Mouse (Mus musculus) forebrain, embryonic 13.5 days (tissue): ENCODE measurements around the gene Acot7. TPM values are rescaled to one million over a fixed set of nuclear protein-coding genes. Genes with fewer than 3 reads are reported as not detected.

Experiments used
- ATAC-seq: fragments of 200-750 bp; cut with Nextera tagmentation; 2 replicates; pipeline ENCODE4 v1.8.0; 2017
- H3K27ac ChIP-seq: fragments of 300-500 bp; sonication (generic); 2 replicates; pipeline ENCODE4 v1.5.1; 2015; ENCODE audit warnings: inconsistent platforms, mild to moderate bottlenecking, moderate library complexity
- H3K27me3 ChIP-seq: fragments of 300-500 bp; sonication (generic); 2 replicates; pipeline ENCODE4 v1.6.1; 2015; ENCODE audit warnings: mild to moderate bottlenecking, inconsistent platforms
- H3K36me3 ChIP-seq: fragments of 300-500 bp; sonication (generic); 2 replicates; pipeline ENCODE4 v1.6.1; 2015; ENCODE audit warnings: mild to moderate bottlenecking, inconsistent platforms; ENCODE audit not compliant: poor library complexity, severe bottlenecking
- H3K4me1 ChIP-seq: fragments of 300-500 bp; sonication (generic); 2 replicates; pipeline ENCODE4 v1.6.1; 2015; ENCODE audit warnings: inconsistent platforms
- H3K4me2 ChIP-seq: fragments of 300-500 bp; sonication (generic); 2 replicates; pipeline ENCODE4 v1.6.1; 2015; ENCODE audit warnings: inconsistent platforms, mild to moderate bottlenecking, moderate library complexity
- H3K4me3 ChIP-seq: fragments of 300-500 bp; sonication (generic); 2 replicates; pipeline ENCODE4 v1.5.1; 2015; ENCODE audit warnings: mild to moderate bottlenecking, inconsistent platforms
- H3K9ac ChIP-seq: fragments of 300-500 bp; sonication (generic); 2 replicates; pipeline ENCODE4 v1.6.1; 2015; ENCODE audit warnings: mild to moderate bottlenecking, inconsistent platforms
- H3K9me3 ChIP-seq: fragments of 300-500 bp; sonication (generic); replicated peaks from 2 replicates; pipeline ENCODE4 v1.6.1; 2016; ENCODE audit warnings: inconsistent platforms
- WGBS: fragments of 180-500 bp; shearing (Covaris S2); methylation state at CpG from one replicate; pipeline ENCODE4 v1.1.7; 2015; 5-methylcytosine and 5-hydroxymethylcytosine counted together
- polyA plus RNA-seq: library from polyadenylated mRNA; unstranded; fragments of >200 nt; fragmentation: Nextera tagmentation; extraction: Ambion mirVana; gene quantifications from 2 replicates; pipeline ENCODE4 v1.2.1, GENCODE M21; 2015

Gene Acot7
- polyA plus RNA-seq, 1 experiment from 2014 or later: 126 TPM

GRCm38 (mm10) chr4:152199617-152200016 is 21.7 kb downstream of the Acot7 start:
- H3K27me3 ChIP-seq: no peaks in the 10 kb centered on the region
- 88% methylated on average over 1 of the region's 1 CpGs for WGBS
- no peak overlapping the region for H3K4me3 ChIP-seq
- peaks cover 12% of the 10 kb centered on the region; the same call in 1 of the 2 replicates for H3K4me1 ChIP-seq
- H3K36me3 ChIP-seq: no peaks in the 10 kb centered on the region
- H3K27ac ChIP-seq: no peak overlapping the region
- H3K9me3 ChIP-seq: no peaks in the 10 kb centered on the region
- ATAC-seq: no peak
- no peak overlapping the region for H3K4me2 ChIP-seq
- no peak overlapping the region for H3K9ac ChIP-seq

GRCm38 (mm10) chr4:152201492-152201891 is 23.6 kb downstream of the Acot7 start:
- Histone ChIP-seq H3K27me3 (no peaks in the 10 kb centered on the region), H3K36me3 (no peaks in the 10 kb centered on the region), H3K4me1 (peaks cover 12% of the 10 kb centered on the region; the same call in 1 of the 2 replicates), H3K9ac (no peak overlapping the region), H3K9me3 (no peaks in the 10 kb centered on the region), H3K4me3 (no peak overlapping the region), H3K4me2 (no peak overlapping the region), H3K27ac (no peak overlapping the region)
- ATAC-seq: no peak
- 84% methylated on average over 6 of the region's 6 CpGs for WGBS

- H3K9me3 ChIP-seq: no peaks in the 10 kb centered on the region
- 78% methylated on average over 1 of the region's 1 CpGs for WGBS
- 0 out of 2 replicates have a peak, but pooled peaks cover 3% of the 10 kb centered on the region for H3K36me3 ChIP-seq
- no peak overlapping the region for H3K4me3 ChIP-seq
- H3K27me3 ChIP-seq: no peaks in the 10 kb centered on the region
- H3K4me2 ChIP-seq: no peak overlapping the region
- peaks cover 12% of the 10 kb centered on the region; the same call in 1 of the 2 replicates for H3K4me1 ChIP-seq
- no peak for ATAC-seq
- no peak overlapping the region for H3K27ac ChIP-seq
- H3K9ac ChIP-seq: no peak overlapping the region
These were observed 24.5 kb downstream of the Acot7 start for GRCm38 (mm10) chr4:152202418-152202817.

GRCm38 (mm10) chr4:152202905-152203304 is 25.0 kb downstream of the Acot7 start:
- peaks cover 12% of the 10 kb centered on the region; the same call in 1 of the 2 replicates for H3K4me1 ChIP-seq
- H3K4me3 ChIP-seq: no peak overlapping the region
- WGBS: 90% methylated on average over 3 of the region's 3 CpGs
- H3K27me3 ChIP-seq: no peaks in the 10 kb centered on the region
- 0 out of 2 replicates have a peak, but pooled peaks cover 3% of the 10 kb centered on the region for H3K36me3 ChIP-seq
- no peak overlapping the region for H3K9ac ChIP-seq
- no peak overlapping the region for H3K27ac ChIP-seq
- H3K4me2 ChIP-seq: no peak overlapping the region
- ATAC-seq: no peak
- no peaks in the 10 kb centered on the region for H3K9me3 ChIP-seq

GRCm38 (mm10) chr4:152204663-152205062 is 26.7 kb downstream of the Acot7 start:
- no peak overlapping the region for H3K27ac ChIP-seq
- WGBS: 94% methylated on average over 6 of the region's 6 CpGs
- no peak for ATAC-seq

GRCm38 (mm10) chr4:152206199-152206598 is 28.3 kb downstream of the Acot7 start:
- Histone ChIP-seq H3K27ac (no peak overlapping the region), H3K36me3 (0 out of 2 replicates have a peak, but pooled peaks cover 3% of the 10 kb centered on the region), H3K27me3 (no peaks in the 10 kb centered on the region), H3K9me3 (no peaks in the 10 kb centered on the region), H3K4me2 (no peak overlapping the region), H3K9ac (no peak overlapping the region), H3K4me1 (peaks cover 12% of the 10 kb centered on the region; the same call in 1 of the 2 replicates), H3K4me3 (no peak overlapping the region)
- no peak for ATAC-seq
- 60% methylated on average over 6 of the region's 6 CpGs for WGBS

More at GRCm38 (mm10) chr4:152204663-152205062, 26.7 kb downstream of the Acot7 start:
- no peaks in the 10 kb centered on the region for H3K9me3 ChIP-seq
- 0 out of 2 replicates have a peak, but pooled peaks cover 3% of the 10 kb centered on the region for H3K36me3 ChIP-seq
- no peak overlapping the region for H3K4me3 ChIP-seq
- H3K9ac ChIP-seq: no peak overlapping the region
- no peak overlapping the region for H3K4me2 ChIP-seq
- peaks cover 12% of the 10 kb centered on the region; the same call in 1 of the 2 replicates for H3K4me1 ChIP-seq
- no peaks in the 10 kb centered on the region for H3K27me3 ChIP-seq

- Histone ChIP-seq H3K9ac (no peak overlapping the region), H3K4me2 (no peak overlapping the region), H3K4me3 (no peak overlapping the region), H3K9me3 (no peaks in the 10 kb centered on the region), H3K27ac (no peak overlapping the region), H3K4me1 (peaks cover 4% of the 10 kb centered on the region; the same call in 1 of the 2 replicates), H3K27me3 (no peaks in the 10 kb centered on the region), H3K36me3 (0 out of 2 replicates have a peak, but pooled peaks cover 3% of the 10 kb centered on the region)
- no peak for ATAC-seq
- 80% methylated on average over 4 of the region's 4 CpGs for WGBS
These were observed 31.7 kb downstream of the Acot7 start for GRCm38 (mm10) chr4:152209623-152210022.

GRCm38 (mm10) chr4:152212091-152212505 is 34.2 kb downstream of the Acot7 start:
- no peak overlapping the region for H3K9ac ChIP-seq
- peaks cover 2% of the 10 kb centered on the region; the same call in 1 of the 2 replicates for H3K27me3 ChIP-seq
- no peaks in the 10 kb centered on the region for H3K36me3 ChIP-seq
- no peak overlapping the region for H3K27ac ChIP-seq
- peaks cover 4% of the 10 kb centered on the region; the same call in 1 of the 2 replicates for H3K4me1 ChIP-seq
- no peak overlapping the region for H3K4me3 ChIP-seq
- no peak overlapping the region for H3K4me2 ChIP-seq
- 74% methylated on average over 6 of the region's 6 CpGs for WGBS
- no peak for ATAC-seq
- H3K9me3 ChIP-seq: no peaks in the 10 kb centered on the region

GRCm38 (mm10) chr4:152212531-152212930 is 34.6 kb downstream of the Acot7 start:
- Histone ChIP-seq H3K4me2 (no peak overlapping the region), H3K9ac (no peak overlapping the region), H3K4me3 (no peak overlapping the region), H3K27me3 (peaks cover 2% of the 10 kb centered on the region; the same call in 1 of the 2 replicates), H3K27ac (no peak overlapping the region), H3K9me3 (no peaks in the 10 kb centered on the region), H3K36me3 (no peaks in the 10 kb centered on the region), H3K4me1 (peaks cover 4% of the 10 kb centered on the region; the same call in 1 of the 2 replicates)
- 41% methylated on average over 5 of the region's 5 CpGs for WGBS
- peak; percentile 41 for ATAC-seq

- Histone ChIP-seq H3K4me3 (no peak overlapping the region), H3K36me3 (peaks cover 3% of the 10 kb centered on the region; the same call in 1 of the 2 replicates), H3K27ac (no peak overlapping the region), H3K4me1 (peaks cover 4% of the 10 kb centered on the region; the same call in 1 of the 2 replicates), H3K9ac (no peak overlapping the region), H3K9me3 (no peaks in the 10 kb centered on the region), H3K4me2 (no peak overlapping the region), H3K27me3 (peaks cover 2% of the 10 kb centered on the region; the same call in 1 of the 2 replicates)
- 73% methylated on average over 10 of the region's 11 CpGs for WGBS
- ATAC-seq: no peak
These were observed 35.0 kb downstream of the Acot7 start for GRCm38 (mm10) chr4:152212974-152213373.

- H3K36me3 ChIP-seq: peaks cover 13% of the 10 kb centered on the region; the same call in 1 of the 2 replicates
- H3K4me3 ChIP-seq: no peak overlapping the region
- no peak overlapping the region for H3K27ac ChIP-seq
- 0 out of 2 replicates have a peak overlapping the region, but pooled peaks have one; percentile 21 for H3K9ac ChIP-seq
- H3K27me3 ChIP-seq: peaks cover 8% of the 10 kb centered on the region
- no peak overlapping the region for H3K4me2 ChIP-seq
- no peaks in the 10 kb centered on the region for H3K9me3 ChIP-seq
- peaks cover 4% of the 10 kb centered on the region; the same call in 1 of the 2 replicates for H3K4me1 ChIP-seq
- WGBS: 41% methylated on average over 6 of the region's 6 CpGs
- ATAC-seq: peak; percentile 75
These were observed 36.0 kb downstream of the Acot7 start for GRCm38 (mm10) chr4:152213760-152214480.

- H3K27ac ChIP-seq: no peak overlapping the region
- peaks cover 20% of the 10 kb centered on the region for H3K36me3 ChIP-seq
- no peak overlapping the region for H3K4me2 ChIP-seq
- H3K4me1 ChIP-seq: peaks cover 4% of the 10 kb centered on the region; the same call in 1 of the 2 replicates
- WGBS: 82% methylated on average over 8 of the region's 8 CpGs
- H3K4me3 ChIP-seq: no peak overlapping the region
- ATAC-seq: no peak
- no peaks in the 10 kb centered on the region for H3K9me3 ChIP-seq
- peaks cover 8% of the 10 kb centered on the region for H3K27me3 ChIP-seq
- 0 out of 2 replicates have a peak overlapping the region, but pooled peaks have one; percentile 21 for H3K9ac ChIP-seq
These were observed 37.0 kb downstream of the Acot7 start for GRCm38 (mm10) chr4:152214871-152215415.
